8 mouse cellular contexts compared by ENCODE assay signal in the genomic region with DNA sequence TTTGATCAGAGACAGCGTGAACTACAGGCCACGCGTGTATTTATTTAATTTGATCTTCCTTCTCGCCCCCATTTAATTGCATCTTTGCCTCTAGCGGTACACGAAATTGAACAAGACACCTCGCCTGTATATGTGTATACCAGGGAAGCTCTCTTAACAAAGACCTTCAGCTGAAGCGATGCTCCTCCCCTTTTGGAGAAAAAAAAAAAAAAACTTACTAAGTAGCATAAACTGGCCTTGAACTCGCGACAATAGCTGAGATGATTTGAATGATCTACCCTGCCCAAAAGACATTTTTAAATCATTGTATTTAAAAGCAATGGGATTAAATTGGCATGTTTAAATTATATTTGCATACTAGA. TPM values are rescaled to one million over a fixed set of nuclear protein-coding genes. Genes with fewer than 3 reads are reported as not detected.
DNase-seq lines count a peak whose midpoint lies in the region; ATAC-seq and TF ChIP-seq lines count a peak whose summit lies in the region.

No protein-coding gene starts in this region.

- H3K27me3 ChIP-seq in lung, embryonic 16.5 days (ENCODE audit: control insufficient read depth, insufficient read depth, low read depth, low read length) = no peaks in the 10 kb centered on the region
- no peaks in the 10 kb centered on the region for H3K27me3 ChIP-seq in erythroblast, embryonic 14.5 days (ENCODE audit: control insufficient read depth)
- no peaks in the 10 kb centered on the region for H3K27me3 ChIP-seq in limb, embryonic 13.5 days

- peak overlapping the region; percentile 95 for H3K4me3 ChIP-seq in lung, embryonic 16.5 days (ENCODE audit: low read length)
- H3K4me3 ChIP-seq in erythroblast, embryonic 14.5 days (replicated peaks) = peak overlapping the region; percentile 87
- peak overlapping the region; percentile 74 for H3K4me3 ChIP-seq in limb, embryonic 13.5 days
- peak overlapping the region; percentile 88 for H3K4me3 ChIP-seq in olfactory bulb, adult 2 months (ENCODE audit: insufficient read depth, low read depth, low read length)

- H3K4me1 ChIP-seq in lung, embryonic 16.5 days (replicated peaks; ENCODE audit: control insufficient read depth, insufficient read depth, low read length) = peaks cover 6% of the 10 kb centered on the region
- peaks cover 64% of the 10 kb centered on the region for H3K4me1 ChIP-seq in erythroblast, embryonic 14.5 days (ENCODE audit: control insufficient read depth)
- H3K4me1 ChIP-seq in limb, embryonic 13.5 days = peaks cover 12% of the 10 kb centered on the region
- H3K4me1 ChIP-seq in olfactory bulb, adult 2 months (ENCODE audit: control insufficient read depth, insufficient read depth, low read length) = no peaks in the 10 kb centered on the region

- no peak for DNase-seq in lung, postnatal 14 days
- DNase-seq in cerebellum, postnatal 4 days (ENCODE audit: low spot score in 2 of 2) = no peak
- DNase-seq in kidney, adult 18-20 months = no peak
- no peak for DNase-seq in kidney, postnatal 4 days

- H3K27ac ChIP-seq in lung, embryonic 16.5 days (ENCODE audit: low read length) = peak overlapping the region; percentile 98
- H3K27ac ChIP-seq in limb, embryonic 13.5 days = peak overlapping the region; percentile 97; the same call in 1 of the 2 replicates
- H3K27ac ChIP-seq in olfactory bulb, adult 2 months (ENCODE audit: insufficient read depth, low read depth, low read length) = peak overlapping the region; percentile 81

- peaks cover 22% of the 10 kb centered on the region for H3K36me3 ChIP-seq in lung, embryonic 16.5 days (ENCODE audit: control insufficient read depth, insufficient read depth, low read length)
- H3K36me3 ChIP-seq in erythroblast, embryonic 14.5 days (ENCODE audit: control insufficient read depth) = peaks cover 37% of the 10 kb centered on the region
- peaks cover 28% of the 10 kb centered on the region for H3K36me3 ChIP-seq in limb, embryonic 13.5 days

- TF ChIP-seq POLR2A in olfactory bulb, adult 2 months (IDR thresholded peaks at IDR 0.05; ENCODE audit: insufficient read depth, low read depth, low read length) = no peak

- H3K4me2 ChIP-seq in lung, embryonic 16.5 days (ENCODE audit: low read depth, low read length) = peak overlapping the region; percentile 60
- H3K4me2 ChIP-seq in limb, embryonic 13.5 days (replicated peaks) = peak overlapping the region; percentile 67

- no peaks in the 10 kb centered on the region for H3K9me3 ChIP-seq in lung, embryonic 16.5 days (ENCODE audit: control insufficient read depth, low read length)
- no peaks in the 10 kb centered on the region for H3K9me3 ChIP-seq in erythroblast, embryonic 14.5 days (ENCODE audit: control insufficient read depth, low read length)
- H3K9me3 ChIP-seq in limb, embryonic 13.5 days = no peaks in the 10 kb centered on the region

- peak overlapping the region; percentile 71 for H3K9ac ChIP-seq in lung, embryonic 16.5 days (ENCODE audit: low read length)
- H3K9ac ChIP-seq in limb, embryonic 13.5 days = peak overlapping the region; percentile 57; the same call in 1 of the 2 replicates

- WGBS in lung, embryonic 16.5 days = under 1% methylated on average over 10 of the region's 10 CpGs
- 0% methylated on average over 10 of the region's 10 CpGs for WGBS in limb, embryonic 13.5 days
- 0% methylated on average over 10 of the region's 10 CpGs for WGBS in olfactory bulb, adult 2 months

- TF ChIP-seq CTCF in olfactory bulb, adult 2 months (IDR thresholded peaks at IDR 0.05; ENCODE audit: insufficient read depth, low read depth, low read length) = no peak

- peak; percentile 45 for ATAC-seq in lung, embryonic 16.5 days (ENCODE audit: low read depth)
- peak; percentile 40; the same call in 1 of the 2 replicates for ATAC-seq in limb, embryonic 13.5 days (ENCODE audit: low FRiP score, low read depth)

RNA-seq across cellular contexts. Expression of a gene that starts 0.4 kb away (rescaled TPM):
- 400 and 403 TPM in 2 replicates for polyA plus RNA-seq in lung, embryonic 16.5 days (2015; fragmentation: Nextera tagmentation; extraction: Ambion mirVana)
- 22.5 and 37.0 TPM in 2 replicates for polyA plus RNA-seq in erythroblast, embryonic 14.5 days (2012)
- polyA plus RNA-seq in limb, embryonic 13.5 days (2015; fragmentation: Nextera tagmentation; extraction: Ambion mirVana) = 463 and 482 TPM in 2 replicates
- not detected in 2 replicates for polyA plus RNA-seq in olfactory bulb, adult 2 months (2012; ENCODE audit: insufficient read depth, insufficient read length, low replicate concordance, missing spikeins)

RNA-seq across cellular contexts. Expression of a gene that starts 28.3 kb away (rescaled TPM):
- 29.1 and 33.6 TPM in 2 replicates for polyA plus RNA-seq in lung, embryonic 16.5 days (2015; fragmentation: Nextera tagmentation; extraction: Ambion mirVana)
- 0.64 and 0.77 TPM in 2 replicates for polyA plus RNA-seq in erythroblast, embryonic 14.5 days (2012)
- 41.8 and 42.4 TPM in 2 replicates for polyA plus RNA-seq in limb, embryonic 13.5 days (2015; fragmentation: Nextera tagmentation; extraction: Ambion mirVana)
- polyA plus RNA-seq in olfactory bulb, adult 2 months (2012; ENCODE audit: insufficient read depth, insufficient read length, low replicate concordance, missing spikeins) = not detected in 2 replicates

RNA-seq across cellular contexts. Expression of a gene that starts 42.3 kb away (rescaled TPM):
- 30.2 and 33.1 TPM in 2 replicates for polyA plus RNA-seq in lung, embryonic 16.5 days (2015; fragmentation: Nextera tagmentation; extraction: Ambion mirVana)
- 2.1 and 2.4 TPM in 2 replicates for polyA plus RNA-seq in erythroblast, embryonic 14.5 days (2012)
- polyA plus RNA-seq in limb, embryonic 13.5 days (2015; fragmentation: Nextera tagmentation; extraction: Ambion mirVana) = 36.4 and 38.0 TPM in 2 replicates
- polyA plus RNA-seq in olfactory bulb, adult 2 months (2012; ENCODE audit: insufficient read depth, insufficient read length, low replicate concordance, missing spikeins) = not detected in 2 replicates
